In genomic region chr2:33648894-33649293, GRCm38 (mm10) we compare ENCODE assay signal across 23 mouse cellular contexts. TPM values are rescaled to one million over a fixed set of nuclear protein-coding genes. Genes with fewer than 3 reads are reported as not detected.
A peak's percentile ranks its signal among the peaks of the same experiment; 100 is the strongest.
DNase-seq lines count a peak whose midpoint lies in the region; ATAC-seq and TF ChIP-seq lines count a peak whose summit lies in the region.
"Had no signal": no experiment of that assay in that cellular context is flagged by ENCODE, and none has a peak within 500 bp of the region (broad histone marks: within the 10 kb centered on the region; RNA-seq: fewer than 3 reads in every experiment).

No protein-coding gene starts in this region.

- no peak for ATAC-seq in hindbrain, embryonic 11.5 days (ENCODE audit: low FRiP score)
- ATAC-seq in stomach, embryonic 16.5 days (ENCODE audit: insufficient read depth, low FRiP score), result peak; percentile 50; the same call in 1 of the 2 replicates
- no peak for ATAC-seq in stomach, postnatal 0 days (ENCODE audit: low FRiP score, low TSS enrichment)
- peak; percentile 72 for ATAC-seq in limb, embryonic 11.5 days (ENCODE audit: insufficient number of reproducible peaks, low FRiP score, low TSS enrichment, low read depth)
- no peak for ATAC-seq in forebrain, embryonic 15.5 days (replicated peaks)
- ATAC-seq: intestine, embryonic 15.5 days; midbrain, embryonic 16.5 days had no signal

- H3K27me3 ChIP-seq in hindbrain, embryonic 10.5 days (ENCODE audit: insufficient read depth, poor library complexity, severe bottlenecking), result peaks cover 80% of the 10 kb centered on the region
- peaks cover 41% of the 10 kb centered on the region for H3K27me3 ChIP-seq in hindbrain, embryonic 11.5 days (ENCODE audit: control insufficient read depth, insufficient read depth, low read length)
- peaks cover 50% of the 10 kb centered on the region for H3K27me3 ChIP-seq in stomach, embryonic 16.5 days (ENCODE audit: control insufficient read depth, insufficient read depth, low read length)
- peaks cover 18% of the 10 kb centered on the region; the same call in 1 of the 2 replicates for H3K27me3 ChIP-seq in stomach, postnatal 0 days (ENCODE audit: control insufficient read depth, insufficient read depth, low read length)
- peaks cover 14% of the 10 kb centered on the region for H3K27me3 ChIP-seq in limb, embryonic 11.5 days (ENCODE audit: control insufficient read depth, insufficient read depth, low read length)
- H3K27me3 ChIP-seq in forebrain, embryonic 15.5 days, result peaks cover 58% of the 10 kb centered on the region

- H3K4me3 ChIP-seq in hindbrain, embryonic 10.5 days, result peak overlapping the region; percentile 3; the same call in 1 of the 2 replicates
- no peak overlapping the region for H3K4me3 ChIP-seq in hindbrain, embryonic 11.5 days (ENCODE audit: low read depth, low read length)
- H3K4me3 ChIP-seq in stomach, embryonic 16.5 days (replicated peaks; ENCODE audit: low read length), result no peak overlapping the region
- H3K4me3 ChIP-seq in stomach, postnatal 0 days (ENCODE audit: low read depth, low read length), result no peak overlapping the region
- H3K4me3 ChIP-seq in limb, embryonic 11.5 days (ENCODE audit: low read depth, low read length), result no peak overlapping the region
- H3K4me3 ChIP-seq in forebrain, embryonic 15.5 days, result no peak overlapping the region
- H3K4me3 ChIP-seq: heart, adult 2 months; intestine, embryonic 15.5 days; left cerebral cortex, adult 2 months; stomach, embryonic 15.5 days had no signal

- 10% methylated on average over 4 of the region's 4 CpGs for WGBS in hindbrain, embryonic 10.5 days
- WGBS in hindbrain, embryonic 11.5 days, result 24% methylated on average over 4 of the region's 4 CpGs
- 33% methylated on average over 4 of the region's 4 CpGs for WGBS in stomach, embryonic 16.5 days
- 45% methylated on average over 4 of the region's 4 CpGs for WGBS in stomach, postnatal 0 days
- WGBS in limb, embryonic 11.5 days, result 10% methylated on average over 4 of the region's 4 CpGs
- 13% methylated on average over 4 of the region's 4 CpGs for whole genome bisulfite sequencing in forebrain, embryonic 15.5 days

- no peak overlapping the region for H3K4me2 ChIP-seq in hindbrain, embryonic 11.5 days (replicated peaks; ENCODE audit: low read depth, low read length)
- H3K4me2 ChIP-seq in stomach, embryonic 16.5 days (ENCODE audit: low read depth, low read length), result no peak overlapping the region
- no peak overlapping the region for H3K4me2 ChIP-seq in stomach, postnatal 0 days (replicated peaks; ENCODE audit: low read depth)
- 0 out of 2 replicates have a peak overlapping the region, but pooled peaks have one; percentile 22 for H3K4me2 ChIP-seq in limb, embryonic 11.5 days (ENCODE audit: low read depth, severe bottlenecking)
- no peak overlapping the region for H3K4me2 ChIP-seq in forebrain, embryonic 15.5 days (replicated peaks)
- H3K4me2 ChIP-seq: hindbrain, embryonic 14.5 days; intestine, embryonic 15.5 days; stomach, embryonic 15.5 days had no signal

- no peaks in the 10 kb centered on the region for H3K9me3 ChIP-seq in hindbrain, embryonic 10.5 days
- no peaks in the 10 kb centered on the region for H3K9me3 ChIP-seq in hindbrain, embryonic 11.5 days (ENCODE audit: control insufficient read depth, low read length)
- no peaks in the 10 kb centered on the region for H3K9me3 ChIP-seq in stomach, embryonic 16.5 days (replicated peaks; ENCODE audit: control insufficient read depth, low read length)
- H3K9me3 ChIP-seq in stomach, postnatal 0 days (ENCODE audit: control insufficient read depth, low read length), result no peaks in the 10 kb centered on the region
- H3K9me3 ChIP-seq in limb, embryonic 11.5 days (ENCODE audit: control insufficient read depth, low read length), result no peaks in the 10 kb centered on the region
- no peaks in the 10 kb centered on the region for H3K9me3 ChIP-seq in forebrain, embryonic 15.5 days
- H3K9me3 ChIP-seq: intestine, embryonic 15.5 days; stomach, embryonic 15.5 days had no signal

- H3K9ac ChIP-seq in hindbrain, embryonic 11.5 days (ENCODE audit: low read depth, low read length), result no peak overlapping the region
- no peak overlapping the region for H3K9ac ChIP-seq in stomach, embryonic 16.5 days (ENCODE audit: low read length)
- H3K9ac ChIP-seq in stomach, postnatal 0 days (ENCODE audit: low read length), result no peak overlapping the region
- H3K9ac ChIP-seq in limb, embryonic 11.5 days (ENCODE audit: low read length), result no peak overlapping the region; the same call in 1 of the 2 replicates
- no peak overlapping the region for H3K9ac ChIP-seq in forebrain, embryonic 15.5 days (replicated peaks)
- H3K9ac ChIP-seq: hindbrain, embryonic 14.5 days; intestine, embryonic 15.5 days; stomach, embryonic 15.5 days had no signal

- TF ChIP-seq CTCF in stomach, postnatal 0 days (IDR thresholded peaks at IDR 0.05; ENCODE audit: low read depth), result no peak

- H3K36me3 ChIP-seq in hindbrain, embryonic 10.5 days, result no peaks in the 10 kb centered on the region
- no peaks in the 10 kb centered on the region for H3K36me3 ChIP-seq in hindbrain, embryonic 11.5 days (ENCODE audit: control insufficient read depth, insufficient read depth, low read length)
- H3K36me3 ChIP-seq in stomach, embryonic 16.5 days (ENCODE audit: control insufficient read depth, insufficient read depth, low read length), result no peaks in the 10 kb centered on the region
- no peaks in the 10 kb centered on the region for H3K36me3 ChIP-seq in stomach, postnatal 0 days (ENCODE audit: control insufficient read depth, insufficient read depth, low read length)
- no peaks in the 10 kb centered on the region for H3K36me3 ChIP-seq in limb, embryonic 11.5 days (ENCODE audit: control insufficient read depth, insufficient read depth, low read length)
- H3K36me3 ChIP-seq in forebrain, embryonic 15.5 days, result no peaks in the 10 kb centered on the region
- H3K36me3 ChIP-seq: intestine, embryonic 15.5 days; stomach, embryonic 15.5 days had no signal

- peak; percentile 62 for DNase-seq in hindbrain, embryonic 10.5 days (ENCODE audit: low spot score)
- no peak for DNase-seq in hindbrain, embryonic 11.5 days (ENCODE audit: low spot score)
- DNase-seq in stomach, postnatal 0 days (ENCODE audit: low spot score), result no peak
- DNase-seq in limb, embryonic 11.5 days (ENCODE audit: low spot score), result peak; percentile 76
- DNase-seq in right cerebral cortex, postnatal 25 days, result no peak
- DNase-seq in frontal cortex, postnatal 10 days (ENCODE audit: low spot score in 2 of 2), result no peak
- DNase-seq: adrenal gland, postnatal 10 days; cerebellum, adult 18-20 months; gastrocnemius, postnatal 14 days; heart, adult 2 months; kidney, postnatal 10 days; lung, adult 2 months; thymus, postnatal 25 days had no signal

- peaks cover 59% of the 10 kb centered on the region for H3K4me1 ChIP-seq in hindbrain, embryonic 10.5 days (replicated peaks)
- no peaks in the 10 kb centered on the region; the same call in 1 of the 2 replicates for H3K4me1 ChIP-seq in hindbrain, embryonic 11.5 days (replicated peaks; ENCODE audit: control insufficient read depth, insufficient read depth, low read length)
- H3K4me1 ChIP-seq in stomach, embryonic 16.5 days (ENCODE audit: control insufficient read depth, insufficient read depth, low read length), result no peaks in the 10 kb centered on the region
- no peaks in the 10 kb centered on the region for H3K4me1 ChIP-seq in stomach, postnatal 0 days (replicated peaks; ENCODE audit: control insufficient read depth, insufficient read depth)
- H3K4me1 ChIP-seq in limb, embryonic 11.5 days (ENCODE audit: control insufficient read depth, insufficient read depth, low read length), result peaks cover 27% of the 10 kb centered on the region
- H3K4me1 ChIP-seq in forebrain, embryonic 15.5 days, result no peaks in the 10 kb centered on the region
- H3K4me1 ChIP-seq: intestine, embryonic 15.5 days; stomach, embryonic 15.5 days had no signal

- peak overlapping the region; percentile 36; the same call in 1 of the 2 replicates for H3K27ac ChIP-seq in hindbrain, embryonic 10.5 days
- H3K27ac ChIP-seq in hindbrain, embryonic 11.5 days (ENCODE audit: low read depth, low read length), result no peak overlapping the region
- H3K27ac ChIP-seq in stomach, embryonic 16.5 days (ENCODE audit: low read length), result no peak overlapping the region
- no peak overlapping the region for H3K27ac ChIP-seq in stomach, postnatal 0 days (replicated peaks)
- H3K27ac ChIP-seq in limb, embryonic 11.5 days (replicated peaks; ENCODE audit: low read depth, low read length), result peak overlapping the region; percentile 68; the same call in 1 of the 2 replicates
- H3K27ac ChIP-seq in forebrain, embryonic 15.5 days (replicated peaks), result no peak overlapping the region
- H3K27ac ChIP-seq: heart, adult 2 months; hindbrain, embryonic 14.5 days; intestine, embryonic 15.5 days; left cerebral cortex, adult 2 months; stomach, embryonic 15.5 days had no signal

- no peak for TF ChIP-seq EP300 in stomach, postnatal 0 days (optimal IDR thresholded peaks at IDR 0.05)

RNA-seq across cellular contexts. Expression of gene Lmx1b, which starts 8.6 kb away (rescaled TPM):
- 2.5 and 7.7 TPM in 2 replicates for polyA plus RNA-seq in hindbrain, embryonic 10.5 days (2016; fragmentation: Nextera tagmentation; extraction: Ambion mirVana)
- 4.2 and 5.0 TPM in 2 replicates for polyA plus RNA-seq in hindbrain, embryonic 11.5 days (2014; fragmentation: Nextera tagmentation; extraction: Ambion mirVana)
- not detected in 2 replicates for polyA plus RNA-seq in stomach, embryonic 16.5 days (2015; fragmentation: Nextera tagmentation; extraction: Ambion mirVana)
- 0.07 TPM in 1 of 2 replicates, not detected in the other for polyA plus RNA-seq in stomach, postnatal 0 days (2015; fragmentation: Nextera tagmentation; extraction: Ambion mirVana)
- polyA plus RNA-seq in limb, embryonic 11.5 days (2014; fragmentation: Nextera tagmentation; extraction: Ambion mirVana), result 10.2 and 10.6 TPM in 2 replicates
- polyA plus RNA-seq in forebrain, embryonic 15.5 days (2015; fragmentation: Nextera tagmentation; extraction: Ambion mirVana), result 0.06 and 0.13 TPM in 2 replicates
- polyA plus RNA-seq: heart, embryonic 16.5 days; liver, adult 2 months; spleen, adult 2 months had no signal

Comparison
In these comparisons a context has a peak if more than half of its experiments do, and no peak if none do; other contexts are left out.
1. DNase-seq: peak in hindbrain, embryonic 10.5 days (single experiment) and limb, embryonic 11.5 days (single experiment); none in hindbrain, embryonic 11.5 days (single experiment), stomach, postnatal 0 days (single experiment), right cerebral cortex, postnatal 25 days (single experiment) and frontal cortex, postnatal 10 days (0 of 2).
2. H3K27ac ChIP-seq: peak in hindbrain, embryonic 10.5 days (single experiment) and limb, embryonic 11.5 days (single experiment); none in hindbrain, embryonic 11.5 days (single experiment), stomach, embryonic 16.5 days (single experiment), stomach, postnatal 0 days (single experiment) and forebrain, embryonic 15.5 days (single experiment).
3. ATAC-seq: peak in stomach, embryonic 16.5 days (single experiment) and limb, embryonic 11.5 days (single experiment); none in hindbrain, embryonic 11.5 days (single experiment), stomach, postnatal 0 days (single experiment) and forebrain, embryonic 15.5 days (single experiment).